ENCODE assay signal across 12 mouse cellular contexts in the genomic region with DNA sequence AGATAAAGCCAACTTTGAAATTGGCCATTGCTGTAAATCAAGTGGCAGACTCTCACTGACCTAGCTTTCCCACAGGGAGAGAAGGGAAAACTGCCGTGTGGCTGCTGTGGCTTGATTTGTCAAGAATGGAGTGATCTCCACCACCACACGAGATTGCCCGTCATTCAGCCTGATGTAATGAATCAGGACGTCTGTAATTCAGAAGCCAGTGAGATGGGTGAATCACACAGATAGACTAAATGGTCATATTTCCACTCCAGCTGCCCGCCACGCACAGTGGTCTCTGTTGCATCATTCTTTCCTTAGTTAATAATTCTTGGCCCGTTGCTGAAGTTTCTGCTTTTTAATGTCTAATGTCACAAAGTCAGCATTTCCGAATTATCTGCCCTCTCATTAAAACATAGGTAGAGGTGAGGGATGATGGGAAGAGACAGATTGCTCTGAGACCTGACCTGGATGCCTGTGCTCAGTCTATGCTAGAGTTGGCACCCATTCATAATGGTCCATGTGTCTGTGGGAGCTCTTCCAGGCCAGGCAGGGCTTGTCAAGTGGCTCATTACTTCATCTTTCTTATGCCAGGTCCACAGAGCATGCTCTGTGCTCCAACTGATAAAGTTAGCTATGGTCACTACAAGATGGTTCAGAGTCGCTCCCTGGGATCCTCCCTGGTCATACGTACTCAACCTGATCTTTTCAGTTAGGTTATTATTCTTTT. TPM values are rescaled to one million over a fixed set of nuclear protein-coding genes. Genes with fewer than 3 reads are reported as not detected.
DNase-seq lines count a peak whose midpoint lies in the region; ATAC-seq and TF ChIP-seq lines count a peak whose summit lies in the region.
"Had no signal": no experiment of that assay in that cellular context is flagged by ENCODE, and none has a peak within 500 bp of the region (broad histone marks: within the 10 kb centered on the region; RNA-seq: fewer than 3 reads in every experiment).

No protein-coding gene starts in this region.

- WGBS in heart, embryonic 13.5 days: 57% methylated on average over 10 of the region's 10 CpGs
- WGBS in midbrain, embryonic 14.5 days: 87% methylated on average over 10 of the region's 10 CpGs

- TF ChIP-seq CTCF in C2C12 (IDR thresholded peaks at IDR 0.05; ENCODE audit: control insufficient read depth, insufficient read depth, insufficient read length): no peak

- no peak overlapping the region for H3K4me3 ChIP-seq in C2C12 (ENCODE audit: insufficient read depth, poor library complexity, severe bottlenecking)
- H3K4me3 ChIP-seq in heart, embryonic 13.5 days: no peak overlapping the region
- H3K4me3 ChIP-seq in midbrain, embryonic 14.5 days (replicated peaks; ENCODE audit: low read depth, low read length): no peak overlapping the region
- H3K4me3 ChIP-seq: left cerebral cortex, adult 2 months; limb, embryonic 15.5 days had no signal

- no peak overlapping the region for H3ac ChIP-seq in C2C12 (ENCODE audit: control insufficient read depth, insufficient read length, low read depth)

- DNase-seq in adrenal gland, postnatal 36 days: peak; percentile 26 to 42
- DNase-seq in adrenal gland, postnatal 14 days: no peak
- peak; percentile 39 for DNase-seq in cerebellum, adult 8-10 months
- DNase-seq in midbrain, embryonic 14.5 days: no peak
- no peak for DNase-seq in layer of hippocampus, adult 8-10 months (ENCODE audit: low spot score in 2 of 2)
- DNase-seq: kidney, postnatal 36 days had no signal

- peaks cover 3% of the 10 kb centered on the region for H3K36me3 ChIP-seq in C2C12 (ENCODE audit: control insufficient read depth, insufficient read depth)
- H3K36me3 ChIP-seq in heart, embryonic 13.5 days: 0 out of 2 replicates have a peak, but pooled peaks cover 5% of the 10 kb centered on the region
- H3K36me3 ChIP-seq in midbrain, embryonic 14.5 days (ENCODE audit: control insufficient read depth, insufficient read depth, low read length): no peaks in the 10 kb centered on the region
- H3K36me3 ChIP-seq: limb, embryonic 15.5 days had no signal

- no peaks in the 10 kb centered on the region for H3K27me3 ChIP-seq in C2C12 (ENCODE audit: control insufficient read depth, insufficient read depth, insufficient read length)
- H3K27me3 ChIP-seq in heart, embryonic 13.5 days (replicated peaks): no peaks in the 10 kb centered on the region
- no peaks in the 10 kb centered on the region for H3K27me3 ChIP-seq in midbrain, embryonic 14.5 days (ENCODE audit: control insufficient read depth, insufficient read depth, low read length)
- H3K27me3 ChIP-seq: limb, embryonic 15.5 days had no signal

- H3K4me1 ChIP-seq in heart, embryonic 13.5 days: peaks cover 85% of the 10 kb centered on the region
- no peaks in the 10 kb centered on the region for H3K4me1 ChIP-seq in midbrain, embryonic 14.5 days (ENCODE audit: control insufficient read depth, insufficient read depth, low read length)

- peak overlapping the region; percentile 37; the same call in 1 of the 2 replicates for H3K9ac ChIP-seq in heart, embryonic 13.5 days
- H3K9ac ChIP-seq in midbrain, embryonic 14.5 days (replicated peaks; ENCODE audit: low read length): no peak overlapping the region
- H3K9ac ChIP-seq: limb, embryonic 15.5 days had no signal

- ATAC-seq in heart, embryonic 13.5 days (ENCODE audit: extremely low read depth, insufficient number of reproducible peaks, low FRiP score, low TSS enrichment): no peak
- no peak for ATAC-seq in monocyte, adult 5-6 weeks (replicated peaks; ENCODE audit: insufficient number of reproducible peaks, low FRiP score, low TSS enrichment, poor library complexity, severe bottlenecking)
- ATAC-seq in midbrain, embryonic 14.5 days (ENCODE audit: low FRiP score, low TSS enrichment): no peak
- ATAC-seq: intestine, postnatal 0 days had no signal

- H3K4me2 ChIP-seq in heart, embryonic 13.5 days: no peak overlapping the region
- no peak overlapping the region for H3K4me2 ChIP-seq in midbrain, embryonic 14.5 days (ENCODE audit: low read length)
- H3K4me2 ChIP-seq: limb, embryonic 15.5 days had no signal

- H3K9me3 ChIP-seq in heart, embryonic 13.5 days: no peaks in the 10 kb centered on the region
- no peaks in the 10 kb centered on the region for H3K9me3 ChIP-seq in midbrain, embryonic 14.5 days (ENCODE audit: control insufficient read depth, low read length)
- H3K9me3 ChIP-seq: limb, embryonic 15.5 days had no signal

- peaks cover 63% of the 10 kb centered on the region for H3K79me2 ChIP-seq in C2C12 (ENCODE audit: control insufficient read depth, insufficient read depth)

- H3K27ac ChIP-seq in heart, embryonic 13.5 days (replicated peaks): peak overlapping the region; percentile 73
- no peak overlapping the region for H3K27ac ChIP-seq in midbrain, embryonic 14.5 days (replicated peaks; ENCODE audit: low read depth, low read length)
- H3K27ac ChIP-seq: left cerebral cortex, adult 2 months; limb, embryonic 15.5 days had no signal

- peaks cover 14% of the 10 kb centered on the region for H3K79me3 ChIP-seq in C2C12 (ENCODE audit: low read depth)

TF ChIP-seq in C2C12, 6 proteins besides CTCF, POLR2A, EP300 and RAD21:
- TF ChIP-seq MYOD1 (IDR thresholded peaks at IDR 0.05; ENCODE audit: control insufficient read depth, insufficient read length, low read depth) (peak; percentile 51), CEBPB (IDR thresholded peaks at IDR 0.05; ENCODE audit: low read depth) (peak; percentile 70), MYOG (IDR thresholded peaks at IDR 0.05; ENCODE audit: control insufficient read depth, extremely low read depth, insufficient read length) (no peak), MAX (IDR thresholded peaks at IDR 0.05) (no peak), USF1 (IDR thresholded peaks at IDR 0.05; ENCODE audit: low read depth) (no peak)

RNA-seq across cellular contexts. Expression of gene Pakap, which starts 34.1 kb away (rescaled TPM):
- total RNA-seq in adrenal gland, postnatal 36 days (2021): 100 to 1,000 TPM in 1 of 2 experiments, 10 to 100 TPM in 1; 40.6 to 108 TPM
- 38.0 and 45.8 TPM in 2 replicates for total RNA-seq in adrenal gland, postnatal 14 days (2021)
- 7.1 TPM for polyA plus RNA-seq in C2C12 (2012; fragmentation: generic; extraction: Trizol)
- polyA plus RNA-seq in heart, embryonic 13.5 days (2015; fragmentation: Nextera tagmentation; extraction: Ambion mirVana): 49.3 and 52.6 TPM in 2 replicates
- 0.29 TPM in 1 of 3 replicates, not detected in the others for total RNA-seq in monocyte, adult 5-6 weeks (2017)
- polyA plus RNA-seq in midbrain, embryonic 14.5 days (2014; fragmentation: Nextera tagmentation; extraction: Ambion mirVana): 6.4 and 10.7 TPM in 2 replicates
- total RNA-seq in layer of hippocampus, adult 8-10 months (2022): 10 to 100 TPM; 24.3 to 29.7 (median 26.2) TPM

Comparison
In these comparisons a context has a peak if more than half of its experiments do, and no peak if none do; other contexts are left out.
1. DNase-seq: peak in adrenal gland, postnatal 36 days (2 of 2) and cerebellum, adult 8-10 months (single experiment); none in adrenal gland, postnatal 14 days (single experiment), midbrain, embryonic 14.5 days (single experiment) and layer of hippocampus, adult 8-10 months (0 of 2).
2. RNA of gene Pakap, which starts 34.1 kb away (total RNA-seq): 40.6 to 108 TPM in adrenal gland, postnatal 36 days, 38.0 to 45.8 TPM in adrenal gland, postnatal 14 days and 24.3 to 29.7 TPM in layer of hippocampus, adult 8-10 months; 0.29 TPM in monocyte, adult 5-6 weeks; every median in the first group is over 10 times any median in the second.